Comparison of ENCODE assay signal across 8 mouse cellular contexts in genomic region chr5:148443734-148444133, GRCm38 (mm10). TPM values are rescaled to one million over a fixed set of nuclear protein-coding genes. Genes with fewer than 3 reads are reported as not detected.
DNase-seq lines count a peak whose midpoint lies in the region; ATAC-seq lines count a peak whose summit lies in the region.

No protein-coding gene starts in this region.

- no peak for ATAC-seq in kidney, embryonic 14.5 days (ENCODE audit: low FRiP score, low TSS enrichment)

- H3K9ac ChIP-seq in kidney, embryonic 14.5 days (ENCODE audit: low read depth, low read length), result no peak overlapping the region

- no peak overlapping the region for H3K4me2 ChIP-seq in kidney, embryonic 14.5 days (replicated peaks; ENCODE audit: low read depth, low read length)

- no peaks in the 10 kb centered on the region for H3K9me3 ChIP-seq in kidney, embryonic 14.5 days (ENCODE audit: control insufficient read depth, low read length)

- peak; percentile 100 for DNase-seq in 3T3-L1 (ENCODE audit: low read depth, low spot score)
- DNase-seq in adrenal gland, postnatal 25 days, result peak; percentile 73
- DNase-seq in gastrocnemius, postnatal 25 days, result peak; percentile 59
- DNase-seq in ovary, postnatal 14 days (ENCODE audit: low spot score), result peak; percentile 31
- DNase-seq in left cerebral cortex, adult 8-10 months (ENCODE audit: low spot score in 2 of 2), result no peak
- DNase-seq in embryo, embryonic 11 days, result no peak
- no peak for DNase-seq in embryo, embryonic 10.5 days (ENCODE audit: low spot score)

- no peaks in the 10 kb centered on the region for H3K27me3 ChIP-seq in kidney, embryonic 14.5 days (ENCODE audit: control insufficient read depth, insufficient read depth, low read length)

- no peaks in the 10 kb centered on the region for H3K36me3 ChIP-seq in kidney, embryonic 14.5 days (ENCODE audit: control insufficient read depth, insufficient read depth, low read length)

- no peaks in the 10 kb centered on the region for H3K4me1 ChIP-seq in kidney, embryonic 14.5 days (ENCODE audit: control insufficient read depth, insufficient read depth, low read length)

- H3K4me3 ChIP-seq in kidney, embryonic 14.5 days (ENCODE audit: low read length), result no peak overlapping the region

- H3K27ac ChIP-seq in kidney, embryonic 14.5 days (ENCODE audit: low read depth, low read length), result peak overlapping the region; percentile 15; the same call in 1 of the 2 replicates

- 60% methylated on average over 5 of the region's 5 CpGs for WGBS in kidney, embryonic 14.5 days

RNA-seq across cellular contexts. Expression of gene Slc7a1, which starts 44.0 kb away (rescaled TPM):
- total RNA-seq in adrenal gland, postnatal 25 days (2021), result 86.8 and 106 TPM in 2 replicates
- 1 to 10 TPM; 2.9 to 3.1 TPM for total RNA-seq in gastrocnemius, postnatal 25 days (2021)
- 36.2 and 36.8 TPM in 2 replicates for polyA plus RNA-seq in kidney, embryonic 14.5 days (2014; fragmentation: Nextera tagmentation; extraction: Ambion mirVana)
- 10 to 100 TPM; 23.7 to 27.8 (median 27.4) TPM for total RNA-seq in left cerebral cortex, adult 8-10 months (2022)

Comparison
In these comparisons a context has a peak if more than half of its experiments do, and no peak if none do; other contexts are left out.
1. DNase-seq: peak in 3T3-L1 (single experiment), adrenal gland, postnatal 25 days (single experiment), gastrocnemius, postnatal 25 days (single experiment) and ovary, postnatal 14 days (single experiment); none in left cerebral cortex, adult 8-10 months (0 of 2), embryo, embryonic 11 days (single experiment) and embryo, embryonic 10.5 days (single experiment).
2. RNA of gene Slc7a1, which starts 44.0 kb away (total RNA-seq): 86.8 to 106 TPM in adrenal gland, postnatal 25 days and 23.7 to 27.8 TPM in left cerebral cortex, adult 8-10 months; 2.9 to 3.1 TPM in gastrocnemius, postnatal 25 days; every median in the first group is over 4 times any median in the second.